Mouse (Mus musculus) CH12F3 (cell line): Measurements from ENCODE around the gene Pemt.
"Not testable (repeated sequence)": the region's sequence is repeated elsewhere in the genome, so short reads cannot be mapped to it uniquely, and the experiment has no call there.

Experiments used
- in situ Hi-C: fragments of 300-500 bp; cut with MboI; formaldehyde crosslinking; loops from 2 replicates; pipeline ENCODE4 v1.14.3; 2020; ENCODE audit warnings: low sequenced_read_pairs

The Pemt gene

DNA sequence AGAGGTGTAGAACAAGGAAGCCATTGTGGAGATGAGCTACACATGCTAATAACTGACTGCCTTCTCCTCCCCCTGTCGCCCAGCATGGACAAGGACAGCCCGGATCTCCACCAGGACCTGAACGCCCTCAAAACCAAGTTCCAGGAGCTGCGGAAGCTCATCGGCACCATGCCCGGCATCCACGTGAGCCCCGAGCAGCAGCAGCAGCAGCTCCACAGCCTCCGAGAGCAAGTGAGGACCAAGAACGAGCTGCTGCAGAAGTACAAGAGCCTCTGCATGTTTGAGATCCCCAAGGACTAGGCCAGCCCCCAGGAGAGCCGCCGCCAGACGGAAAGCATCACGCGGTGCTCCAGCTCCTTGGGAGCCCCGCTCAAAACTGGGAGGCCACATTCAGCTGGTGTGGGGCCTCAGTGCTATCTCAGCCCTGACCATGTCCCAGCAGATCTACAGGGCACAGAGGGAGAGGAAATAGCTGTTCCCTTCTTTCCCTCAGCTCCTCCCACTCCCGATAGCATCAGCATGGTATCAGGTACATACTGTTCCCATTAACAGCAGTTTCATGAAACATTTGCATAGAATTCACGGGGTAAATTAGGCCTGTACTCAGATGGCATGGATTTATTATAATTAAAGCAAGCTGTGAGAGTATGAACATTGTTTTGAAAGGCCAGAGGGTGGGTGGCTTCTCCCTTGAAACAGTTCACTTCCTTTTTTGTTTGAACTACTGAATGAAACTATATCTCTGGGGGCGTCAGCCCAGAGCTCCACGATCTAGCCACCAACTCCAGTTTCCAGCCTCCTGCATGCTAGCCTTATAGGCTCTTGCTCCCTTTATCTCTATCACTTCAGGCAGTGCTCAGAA, 85.6 kb downstream of the Pemt start:
- in situ Hi-C loops: no loop called here

DNA sequence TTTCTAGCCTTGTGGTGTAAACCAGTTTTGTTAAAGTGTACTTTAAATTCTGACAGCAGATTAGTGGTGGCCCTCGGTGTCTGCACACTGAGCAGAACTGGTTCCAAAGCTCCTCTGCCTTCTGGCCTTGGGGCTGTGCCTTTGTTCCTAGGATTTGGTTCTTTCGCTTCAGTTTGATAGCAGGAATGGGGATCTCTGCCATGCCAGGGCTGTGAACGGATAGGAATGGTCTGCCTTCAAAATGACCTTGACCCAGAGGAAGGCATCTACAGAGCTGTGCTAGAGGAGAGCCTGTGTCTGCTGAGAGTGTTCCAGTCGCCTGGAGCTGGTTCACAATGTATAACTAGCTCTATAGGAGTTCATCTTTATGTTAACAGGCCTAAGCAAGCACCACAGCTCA, 86.8 kb downstream of the Pemt start:
- in situ Hi-C loops: no loop called here

DNA sequence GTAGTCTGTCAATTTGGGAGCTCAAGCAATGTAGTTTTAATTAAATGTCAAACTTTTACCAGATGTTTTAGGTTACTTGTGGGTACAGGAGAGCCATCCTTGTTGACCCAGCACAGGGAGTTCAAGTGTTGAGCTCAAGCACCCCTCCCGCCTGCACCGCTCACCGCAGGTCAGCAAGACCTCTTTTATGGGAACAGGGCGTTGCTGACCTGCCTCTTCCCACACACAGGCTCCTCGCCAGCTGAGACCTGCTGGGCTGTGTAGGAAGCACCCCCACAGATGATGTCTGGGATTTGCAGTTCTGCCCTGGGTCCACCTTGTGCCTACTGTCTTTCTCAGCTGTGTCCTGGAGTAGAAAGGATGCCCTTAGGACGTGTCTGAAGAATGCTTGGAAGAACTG, 89.5 kb downstream of the Pemt start:
- in situ Hi-C loops: no loop called here

DNA sequence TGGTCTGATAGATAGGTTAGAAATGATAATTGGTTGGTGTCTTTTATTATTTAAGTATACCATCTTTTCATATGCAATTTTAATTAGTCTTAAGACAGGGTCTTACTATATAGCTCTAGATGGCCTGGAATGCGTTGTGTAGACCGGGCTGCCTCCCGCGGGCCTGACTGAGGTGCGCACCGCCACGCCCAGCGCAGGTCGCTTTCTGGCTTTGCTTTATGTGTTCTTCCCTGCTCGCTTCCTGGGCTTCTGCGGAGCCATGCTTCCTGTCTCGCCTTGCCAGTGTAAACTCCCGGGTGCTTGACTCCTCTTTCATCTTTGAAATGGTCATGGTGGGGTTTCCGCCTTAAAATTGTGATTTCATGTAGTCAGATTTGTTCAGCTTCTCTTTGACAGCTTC, 93.4 kb downstream of the Pemt start:
- in situ Hi-C loops: no loop called here

DNA sequence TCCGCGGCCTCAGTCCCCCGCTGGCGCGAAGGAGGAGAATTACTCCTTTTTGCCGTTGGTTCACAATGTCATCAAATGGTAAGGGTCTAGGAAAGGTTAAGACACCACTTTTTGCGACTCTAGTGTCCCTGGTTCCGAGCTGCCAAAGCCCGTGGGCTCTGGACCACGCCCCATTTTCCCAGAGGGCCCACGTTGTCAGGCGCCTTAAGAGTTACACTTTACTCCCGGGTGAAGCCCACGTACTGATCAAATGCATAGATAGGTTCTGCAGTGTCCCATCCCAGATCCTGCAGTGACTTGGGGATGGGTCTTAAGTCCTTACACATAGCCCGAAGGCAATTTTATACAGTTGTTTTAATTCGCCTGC, 97.9 kb downstream of the Pemt start:
- in situ Hi-C loops: no loop called here

DNA sequence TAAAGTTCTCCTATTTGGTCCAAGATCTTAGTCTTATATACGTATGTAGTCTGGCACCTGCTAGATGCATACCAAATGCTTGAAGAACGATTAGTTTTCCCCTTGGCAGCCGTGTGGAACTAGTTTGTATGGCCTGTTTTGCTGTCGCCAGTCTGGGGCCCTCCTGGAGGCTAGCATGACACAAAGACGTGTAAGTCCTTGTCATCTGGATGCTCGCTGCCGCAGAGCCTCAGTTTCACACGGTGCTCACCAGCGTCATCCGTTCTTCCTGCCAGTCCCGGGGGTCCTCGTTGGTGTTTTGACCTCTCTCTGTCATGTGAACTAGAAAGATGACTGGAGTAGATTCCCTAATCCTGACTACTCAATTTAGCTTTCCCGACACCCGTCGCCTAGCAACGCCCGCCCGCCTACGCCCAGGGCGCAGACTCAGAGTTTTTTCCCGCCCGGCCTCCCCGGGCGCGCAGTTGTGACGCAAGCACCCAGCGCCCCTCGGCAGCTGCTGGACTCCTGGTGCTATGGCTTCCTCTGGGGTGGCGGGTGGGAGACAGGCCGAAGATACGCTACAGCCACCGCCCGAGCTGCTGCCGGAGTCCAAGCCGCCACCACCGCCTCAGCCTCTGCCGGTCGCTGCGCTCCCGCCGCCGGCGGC, 98.4 kb downstream of the Pemt start, which contains the start of gene Med9:
Gene Med9 (plus strand): TSS at position 455 of the 649 bp plus-strand sequence.
- in situ Hi-C loops: no loop called here

DNA sequence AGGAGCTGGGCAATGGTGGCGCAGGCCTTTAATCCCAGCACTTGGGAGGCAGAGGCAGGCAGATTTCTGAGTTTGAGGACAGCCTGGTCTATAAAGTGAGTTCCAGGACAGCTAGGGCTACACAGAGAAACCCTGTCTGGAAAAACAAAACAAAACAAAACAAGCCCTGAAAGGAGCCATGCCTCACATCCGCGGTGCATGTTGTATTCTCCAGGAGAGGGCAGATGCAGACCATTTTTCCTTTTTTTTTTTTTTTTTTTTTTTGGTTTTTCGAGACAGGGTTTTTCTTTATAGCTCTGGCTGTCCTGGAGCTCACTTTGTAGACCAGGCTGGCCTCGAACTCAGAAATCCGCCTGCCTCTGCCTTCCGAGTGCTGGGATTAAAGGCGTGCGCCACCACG, 101.4 kb downstream of the Pemt start:
- in situ Hi-C loops: not testable (repeated sequence)

DNA sequence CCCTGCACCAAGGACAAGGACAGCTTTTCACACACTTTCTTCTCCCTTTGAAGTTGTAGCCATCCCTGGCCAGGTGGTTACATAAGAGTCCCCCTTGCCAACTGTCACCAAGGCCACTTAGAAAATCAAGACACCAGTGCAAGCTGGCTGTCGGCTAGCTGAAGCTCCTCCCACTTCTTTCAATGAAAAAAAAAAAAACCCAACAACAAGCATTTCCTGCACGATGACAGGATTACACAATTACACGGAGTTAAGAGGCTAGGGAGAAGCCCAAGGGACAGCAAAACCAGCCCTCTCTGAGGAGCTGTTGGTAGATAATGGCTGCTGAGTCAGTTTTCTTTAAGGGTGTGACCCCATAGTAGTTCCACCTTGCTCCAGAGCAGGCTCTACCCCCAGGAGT, 104.9 kb downstream of the Pemt start:
- in situ Hi-C loops: no loop called here

DNA sequence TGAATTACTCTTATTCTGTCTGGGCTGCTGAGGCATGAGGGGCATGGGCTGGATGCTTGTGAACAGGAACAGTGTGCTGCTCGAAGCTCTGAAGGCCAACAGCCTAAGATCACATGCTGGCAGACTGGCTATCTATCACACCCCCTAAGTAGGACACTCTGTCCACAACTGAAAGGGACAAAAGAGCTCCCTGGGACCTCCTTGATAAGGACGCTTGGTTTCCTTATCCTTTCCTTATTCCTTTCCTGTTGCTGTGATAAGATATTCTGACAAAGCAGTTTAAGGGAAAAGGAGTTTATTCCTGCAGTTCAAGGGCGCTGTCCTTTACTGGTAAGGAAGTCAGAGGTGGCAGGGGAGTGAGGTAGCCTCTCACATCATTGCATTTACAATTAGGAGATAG, 105.6 kb downstream of the Pemt start:
- in situ Hi-C loops: no loop called here

DNA sequence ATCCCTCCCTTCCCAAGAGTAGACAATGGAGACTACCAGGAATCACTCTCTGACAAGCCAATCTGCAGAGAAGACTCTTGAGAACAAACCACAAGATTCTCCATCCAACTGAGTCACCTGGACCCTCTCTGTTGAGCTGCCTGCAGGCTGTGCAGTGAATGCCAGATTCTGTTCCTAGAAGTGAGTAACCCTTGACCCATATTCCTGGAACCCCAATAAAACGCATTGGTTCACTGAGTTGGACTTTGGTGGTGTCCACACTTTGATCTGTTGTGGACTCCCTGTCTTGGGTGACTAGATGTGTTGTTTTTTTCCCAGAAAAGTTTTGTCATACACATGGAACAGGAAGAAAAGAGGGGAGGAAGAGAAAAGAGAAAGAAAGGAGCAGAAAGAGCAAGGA, 106.5 kb downstream of the Pemt start:
- in situ Hi-C loops: no loop called here

DNA sequence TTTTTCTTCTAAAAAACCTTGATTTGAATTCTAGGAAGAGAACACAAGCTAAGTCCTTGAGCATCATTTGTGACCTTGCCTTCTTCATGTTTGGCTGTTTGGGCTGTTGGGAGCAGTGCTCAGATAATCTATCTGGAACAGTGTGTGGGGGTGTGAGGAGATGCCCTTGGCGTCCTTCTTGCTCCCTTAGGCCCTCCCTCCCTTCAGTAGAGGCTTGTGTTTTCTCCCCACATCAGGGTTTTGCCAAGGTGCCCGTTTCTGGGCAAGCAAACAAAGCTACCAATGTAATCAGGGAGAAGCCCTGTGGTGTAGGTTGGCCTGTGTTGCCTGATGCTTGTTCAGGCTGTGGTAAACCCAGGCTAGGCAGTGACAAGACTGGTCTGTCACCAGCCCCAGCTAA, 108.7 kb downstream of the Pemt start:
- in situ Hi-C loops: no loop called here

DNA sequence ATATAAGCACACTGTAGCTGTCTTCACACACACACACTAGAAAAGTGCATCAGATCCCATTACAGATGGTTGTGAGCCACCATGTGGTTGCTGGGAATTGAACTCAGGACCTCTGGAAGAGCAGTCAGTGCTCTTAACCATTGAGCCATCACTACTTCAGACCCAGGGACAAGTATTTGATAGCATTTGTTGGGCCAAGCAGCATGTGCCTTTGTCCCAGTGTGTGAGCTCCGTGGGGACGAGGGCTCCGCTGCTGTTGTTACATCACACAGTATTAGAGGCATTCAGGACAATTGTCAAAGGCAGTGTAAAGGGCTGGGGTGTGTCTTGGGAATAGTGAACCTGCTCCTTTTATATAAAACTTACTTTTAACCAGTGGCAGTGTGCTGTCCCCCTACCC, 109.3 kb downstream of the Pemt start:
- in situ Hi-C loops: no loop called here

DNA sequence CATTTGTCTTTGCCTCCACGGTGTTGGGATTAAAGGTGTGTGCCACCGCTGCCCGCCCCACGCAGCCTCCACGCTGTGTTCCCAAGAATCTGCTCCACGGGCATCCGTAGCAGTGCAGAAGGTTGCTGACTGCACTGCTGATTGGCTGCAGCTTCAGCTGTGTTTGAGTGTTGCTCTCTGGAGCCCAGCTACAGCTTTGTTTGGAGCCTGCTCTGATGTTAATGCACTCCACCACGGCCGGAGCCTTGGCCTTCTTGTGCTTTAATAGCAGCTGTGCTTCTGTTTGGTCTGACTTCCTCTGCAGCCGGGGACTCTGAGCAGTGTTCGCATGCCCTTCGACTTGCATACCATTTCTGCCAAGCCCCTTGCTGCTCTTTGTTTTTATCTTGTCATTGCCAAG, 112.3 kb downstream of the Pemt start:
- in situ Hi-C loops: no loop called here

DNA sequence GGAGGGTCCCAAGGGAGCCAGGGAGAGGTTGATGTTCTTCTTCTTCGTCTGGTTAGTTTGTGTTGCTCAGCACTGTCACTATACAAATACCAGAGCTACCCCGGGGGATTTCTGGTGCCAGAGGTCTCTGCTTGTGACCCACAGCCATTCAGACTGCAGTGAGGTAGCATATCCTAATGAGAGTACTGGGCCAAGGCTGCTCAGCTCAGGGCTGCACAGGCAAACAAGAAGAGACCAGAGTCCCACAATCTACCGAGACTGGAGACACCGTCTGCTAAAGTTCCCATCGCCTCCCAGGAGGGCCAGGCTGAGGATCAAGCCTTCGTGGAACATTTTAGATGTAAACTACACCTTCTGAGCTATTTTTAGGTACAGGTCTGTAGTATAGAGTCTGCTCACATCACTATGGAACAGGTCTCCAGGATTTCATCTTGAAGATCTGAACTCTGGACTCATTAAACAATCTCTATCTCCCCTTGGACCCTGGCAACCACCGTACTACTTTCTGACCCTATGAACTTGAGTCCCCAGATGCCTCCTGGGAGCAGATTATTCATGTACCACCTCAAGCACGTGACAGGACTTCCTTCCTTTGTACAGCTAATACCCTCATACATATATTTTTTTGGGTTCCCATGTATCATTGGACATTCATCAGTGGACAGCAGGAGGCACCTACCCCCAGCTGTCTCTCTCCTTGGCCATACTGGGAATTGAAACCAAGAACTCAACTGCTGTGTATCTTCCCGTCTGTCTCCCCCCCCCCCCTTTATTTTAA, 113.5 kb downstream of the Pemt start:
- in situ Hi-C loops: no loop called here

DNA sequence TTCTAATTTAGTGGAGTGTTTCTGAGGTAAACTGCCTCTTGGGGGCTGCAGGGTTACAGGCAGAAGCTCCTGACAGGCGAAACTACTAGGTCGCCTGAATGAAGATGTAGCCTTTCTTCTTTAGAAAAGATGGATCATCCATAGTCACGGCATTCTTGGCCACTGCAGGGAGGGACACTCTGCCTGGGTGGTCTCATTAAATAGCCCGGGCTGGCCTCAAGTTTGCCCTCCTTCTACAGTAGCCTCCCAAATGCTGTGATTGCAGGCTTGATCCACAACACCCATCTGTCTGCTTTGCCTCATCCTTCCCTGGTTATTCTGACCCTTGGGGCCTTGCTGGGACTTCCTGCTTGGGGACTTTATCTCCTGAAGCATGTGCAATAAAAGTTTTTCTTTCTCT, 116.3 kb downstream of the Pemt start:
- in situ Hi-C loops: no loop called here

DNA sequence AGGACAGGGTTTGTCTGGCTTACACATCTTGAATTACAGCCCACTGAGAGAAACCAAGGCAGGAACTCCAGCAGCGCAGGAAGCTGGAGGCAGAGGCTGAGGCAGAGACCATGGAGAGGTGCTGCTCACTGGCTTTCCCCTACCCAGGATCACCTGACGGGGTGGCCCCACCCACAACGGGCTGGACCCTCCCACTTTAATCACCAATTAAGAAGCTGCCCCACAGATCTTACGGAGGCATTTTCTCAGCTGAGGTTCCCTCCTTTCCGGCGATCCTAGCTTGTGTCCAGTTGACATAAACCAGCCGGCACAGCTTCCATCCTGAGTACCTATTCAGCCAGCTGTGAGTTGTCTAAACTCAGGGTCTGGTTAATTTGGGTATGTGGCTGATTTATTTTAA, 125.0 kb downstream of the Pemt start:
- in situ Hi-C loops: no loop called here
